Mouse (Mus musculus): ENCODE data around the gene Efcab12. TPM values are rescaled to one million over a fixed set of nuclear protein-coding genes. Genes with fewer than 3 reads are reported as not detected.

Efcab12 gene
- polyA plus RNA-seq, 1 experiment from 2014 or later = 2.1 TPM

DNA sequence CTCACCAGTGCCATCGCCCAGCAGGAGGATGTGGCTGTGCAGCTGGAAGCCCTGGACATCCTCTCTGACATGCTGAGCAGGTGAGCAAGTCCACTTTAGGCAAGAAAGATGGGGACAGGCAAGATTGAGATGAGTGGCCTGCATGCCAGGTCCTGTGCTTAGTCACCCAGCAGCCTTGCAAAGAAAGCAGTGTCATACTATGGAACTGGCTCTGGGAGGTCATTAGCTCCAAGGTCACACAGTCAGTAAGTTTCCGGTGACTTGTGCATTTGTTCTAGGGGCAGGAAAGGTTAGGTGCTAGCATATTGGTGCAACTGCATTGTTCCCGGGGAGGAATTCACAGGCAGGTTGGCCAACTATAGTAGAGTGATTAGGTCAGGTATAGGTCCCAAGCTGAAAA lies 55.4 kb downstream of the Efcab12 start:
- Histone ChIP-seq H3K4me1 (ENCODE audit: control insufficient read depth, insufficient read depth, low read length) (no peaks in the 10 kb centered on the region), H3K9ac (ENCODE audit: low read depth, low read length) (no peak overlapping the region), H3K27ac (ENCODE audit: low read depth, low read length) (no peak overlapping the region), H3K27me3 (ENCODE audit: control insufficient read depth, insufficient read depth, low read length) (no peaks in the 10 kb centered on the region), H3K36me3 (ENCODE audit: control insufficient read depth, insufficient read depth, low read length) (peaks cover 87% of the 10 kb centered on the region), H3K9me3 (ENCODE audit: control insufficient read depth, low read length) (no peaks in the 10 kb centered on the region), H3K4me3 (ENCODE audit: low read length) (no peak overlapping the region), H3K4me2 (replicated peaks; ENCODE audit: low read depth, low read length) (no peak overlapping the region)
- no peak for ATAC-seq (ENCODE audit: low FRiP score, low TSS enrichment)
- WGBS = 92% methylated on average over 3 of the region's 3 CpGs

DNA sequence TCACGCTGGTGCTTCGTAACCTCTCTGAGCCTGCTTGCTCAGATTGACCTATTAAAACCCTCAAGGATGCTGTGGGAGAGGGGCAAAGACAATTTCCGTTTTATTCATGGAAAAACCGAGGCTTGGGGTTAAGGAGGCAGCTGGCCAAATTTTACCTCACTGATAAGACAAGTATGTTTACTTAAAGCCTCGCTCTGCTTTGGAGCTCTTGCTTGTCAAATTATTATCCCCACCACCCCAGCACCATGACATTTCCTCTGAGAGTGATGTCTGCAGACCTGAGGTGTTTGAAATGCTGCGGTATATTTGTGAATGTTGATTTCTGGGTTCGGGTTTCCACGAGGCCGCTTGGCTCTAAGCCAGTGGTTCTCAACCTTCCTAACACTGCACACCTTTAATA lies 61.8 kb downstream of the Efcab12 start:
- H3K27ac ChIP-seq (ENCODE audit: low read depth, low read length) = no peak overlapping the region
- H3K4me1 ChIP-seq (ENCODE audit: control insufficient read depth, insufficient read depth, low read length) = peaks cover 20% of the 10 kb centered on the region
- 43% methylated on average over 9 of the region's 9 CpGs for WGBS
- H3K4me2 ChIP-seq (replicated peaks; ENCODE audit: low read depth, low read length) = peak overlapping the region; percentile 65
- H3K4me3 ChIP-seq (ENCODE audit: low read length) = peak overlapping the region; percentile 78; the same call in 1 of the 2 replicates
- H3K9me3 ChIP-seq (ENCODE audit: control insufficient read depth, low read length) = no peaks in the 10 kb centered on the region
- H3K36me3 ChIP-seq (ENCODE audit: control insufficient read depth, insufficient read depth, low read length) = peaks cover 24% of the 10 kb centered on the region
- no peak for ATAC-seq (ENCODE audit: low FRiP score, low TSS enrichment)
- H3K9ac ChIP-seq (ENCODE audit: low read depth, low read length) = peak overlapping the region; percentile 77; the same call in 1 of the 2 replicates
- H3K27me3 ChIP-seq (ENCODE audit: control insufficient read depth, insufficient read depth, low read length) = no peaks in the 10 kb centered on the region

DNA sequence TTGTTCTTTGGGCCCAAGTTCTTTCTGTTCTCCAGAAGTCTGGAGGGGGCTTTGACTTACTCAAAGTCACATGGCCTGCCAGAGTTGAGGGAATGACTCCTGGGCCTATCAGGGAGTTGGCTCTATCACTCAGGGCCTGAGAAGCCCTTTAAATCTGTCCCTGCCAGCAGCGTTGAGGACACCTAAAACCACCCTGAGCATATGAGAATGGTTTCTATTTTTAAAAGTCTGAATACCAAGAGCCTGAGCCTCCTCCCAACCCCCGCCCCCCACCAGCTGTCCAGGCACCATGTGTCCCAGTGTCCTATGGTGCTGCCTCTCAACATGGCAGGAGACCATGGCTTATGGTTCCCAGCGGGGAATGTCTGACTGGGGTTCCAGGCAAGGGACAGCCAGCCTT lies 62.4 kb downstream of the Efcab12 start:
- ATAC-seq (ENCODE audit: low FRiP score, low TSS enrichment) = no peak
- H3K27ac ChIP-seq (ENCODE audit: low read depth, low read length) = peak overlapping the region; percentile 24; the same call in 1 of the 2 replicates

DNA sequence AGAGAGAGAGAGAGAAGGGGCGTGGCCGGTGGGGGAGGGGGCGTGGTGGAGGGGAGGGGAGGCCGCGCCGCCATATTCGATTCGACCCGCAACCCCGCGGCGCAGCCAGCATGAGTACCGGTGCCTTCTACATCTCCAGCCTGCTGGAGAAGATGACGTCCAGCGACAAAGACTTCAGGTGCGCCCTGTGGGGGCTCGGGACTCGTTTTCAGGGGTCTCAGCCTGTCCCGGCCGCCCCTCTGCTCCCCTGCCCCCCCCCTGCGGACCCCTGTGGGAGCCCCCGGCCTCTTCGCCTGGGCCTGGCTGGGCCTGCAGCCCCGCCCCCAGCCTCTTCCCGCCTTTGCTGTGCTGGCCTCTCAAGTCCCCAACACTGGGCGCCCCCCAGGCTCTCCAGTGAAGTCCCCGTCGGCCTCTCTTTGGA lies 63.7 kb downstream of the Efcab12 start, which contains the start of gene Cand2:
Gene Cand2, plus strand, starts transcription at position 38 of the 421 bp plus-strand sequence.
- H3K9me3 ChIP-seq (ENCODE audit: control insufficient read depth, low read length) = no peaks in the 10 kb centered on the region
- H3K27me3 ChIP-seq (ENCODE audit: control insufficient read depth, insufficient read depth, low read length) = no peaks in the 10 kb centered on the region
- WGBS = 3% methylated on average over 11 of the region's 28 CpGs
- peak; percentile 87 for ATAC-seq (ENCODE audit: low FRiP score, low TSS enrichment)
- H3K4me2 ChIP-seq (replicated peaks; ENCODE audit: low read depth, low read length) = peak within 1 kb of the TSS; percentile 65
- peak within 1 kb of the TSS; percentile 78 for H3K4me3 ChIP-seq (ENCODE audit: low read length)
- H3K27ac ChIP-seq (ENCODE audit: low read depth, low read length) = peak within 1 kb of the TSS; percentile 65; the same call in 1 of the 2 replicates
- peaks cover 20% of the 10 kb centered on the region for H3K4me1 ChIP-seq (ENCODE audit: control insufficient read depth, insufficient read depth, low read length)
- peaks cover 10% of the 10 kb centered on the region; the same call in 1 of the 2 replicates for H3K36me3 ChIP-seq (ENCODE audit: control insufficient read depth, insufficient read depth, low read length)
- peak within 1 kb of the TSS; percentile 77 for H3K9ac ChIP-seq (ENCODE audit: low read depth, low read length)

More for the DNA sequence above, 62.4 kb downstream of the Efcab12 start:
- peaks cover 20% of the 10 kb centered on the region for H3K4me1 ChIP-seq (ENCODE audit: control insufficient read depth, insufficient read depth, low read length)
- no peaks in the 10 kb centered on the region for H3K27me3 ChIP-seq (ENCODE audit: control insufficient read depth, insufficient read depth, low read length)
- peak overlapping the region; percentile 77 for H3K9ac ChIP-seq (ENCODE audit: low read depth, low read length)
- peak overlapping the region; percentile 78 for H3K4me3 ChIP-seq (ENCODE audit: low read length)
- WGBS = 40% methylated on average over 3 of the region's 3 CpGs
- H3K9me3 ChIP-seq (ENCODE audit: control insufficient read depth, low read length) = no peaks in the 10 kb centered on the region
- H3K4me2 ChIP-seq (replicated peaks; ENCODE audit: low read depth, low read length) = peak overlapping the region; percentile 65
- H3K36me3 ChIP-seq (ENCODE audit: control insufficient read depth, insufficient read depth, low read length) = peaks cover 19% of the 10 kb centered on the region

DNA sequence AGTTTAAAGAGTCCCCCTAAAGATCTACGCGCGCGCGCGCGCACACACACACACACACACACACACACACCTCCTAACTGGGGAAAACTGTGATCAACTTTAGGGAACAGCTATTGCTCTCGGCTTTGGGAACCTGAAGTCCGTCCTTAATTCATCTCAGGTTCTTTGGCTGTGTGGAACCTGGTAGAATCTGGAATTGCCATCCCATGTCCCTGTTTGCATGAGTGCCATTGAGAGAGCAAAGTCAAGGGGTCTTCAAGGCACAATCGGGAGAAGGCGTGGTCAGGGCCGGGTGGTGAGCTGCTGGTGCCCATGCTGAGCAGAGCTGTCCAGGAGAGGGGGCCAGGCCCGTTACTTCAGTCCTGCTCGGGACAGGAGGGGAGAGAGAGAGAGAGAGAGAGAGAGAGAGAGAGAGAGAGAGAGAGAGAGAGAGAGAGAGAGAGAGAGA lies 64.2 kb downstream of the Efcab12 start:
- 2% methylated on average over 14 of the region's 14 CpGs for WGBS
- Histone ChIP-seq H3K4me3 (ENCODE audit: low read length) (peak overlapping the region; percentile 78), H3K9me3 (ENCODE audit: control insufficient read depth, low read length) (no peaks in the 10 kb centered on the region), H3K4me1 (ENCODE audit: control insufficient read depth, insufficient read depth, low read length) (peaks cover 20% of the 10 kb centered on the region), H3K36me3 (ENCODE audit: control insufficient read depth, insufficient read depth, low read length) (peaks cover 7% of the 10 kb centered on the region; the same call in 1 of the 2 replicates), H3K4me2 (replicated peaks; ENCODE audit: low read depth, low read length) (peak overlapping the region; percentile 60), H3K9ac (ENCODE audit: low read depth, low read length) (peak overlapping the region; percentile 40), H3K27ac (ENCODE audit: low read depth, low read length) (peak overlapping the region; percentile 47; the same call in 1 of the 2 replicates), H3K27me3 (ENCODE audit: control insufficient read depth, insufficient read depth, low read length) (no peaks in the 10 kb centered on the region)
- peak; percentile 91 for ATAC-seq (ENCODE audit: low FRiP score, low TSS enrichment)

DNA sequence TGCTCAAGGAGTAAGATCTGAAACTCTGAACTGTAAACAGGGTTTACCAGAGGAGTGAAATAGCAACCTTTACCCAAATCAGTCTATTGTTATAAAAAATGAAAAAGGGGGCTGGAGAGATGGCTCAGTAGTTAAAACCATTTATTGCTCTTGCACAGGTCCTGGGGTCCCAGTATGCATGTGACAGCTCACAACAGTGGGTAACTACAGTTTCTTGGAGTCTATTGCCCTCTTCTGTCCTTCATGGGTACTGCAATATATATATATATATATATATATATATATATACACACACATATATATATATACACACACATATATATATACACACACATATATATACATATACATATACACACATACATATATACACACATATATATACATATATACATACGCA lies 65.6 kb downstream of the Efcab12 start:
- Histone ChIP-seq H3K9ac (ENCODE audit: low read depth, low read length) (no peak overlapping the region), H3K36me3 (ENCODE audit: control insufficient read depth, insufficient read depth, low read length) (no peaks in the 10 kb centered on the region), H3K4me1 (ENCODE audit: control insufficient read depth, insufficient read depth, low read length) (peaks cover 20% of the 10 kb centered on the region), H3K4me2 (replicated peaks; ENCODE audit: low read depth, low read length) (no peak overlapping the region), H3K9me3 (ENCODE audit: control insufficient read depth, low read length) (no peaks in the 10 kb centered on the region), H3K4me3 (ENCODE audit: low read length) (no peak overlapping the region), H3K27ac (ENCODE audit: low read depth, low read length) (no peak overlapping the region), H3K27me3 (ENCODE audit: control insufficient read depth, insufficient read depth, low read length) (no peaks in the 10 kb centered on the region)
- WGBS = 82% methylated on average over 1 of the region's 1 CpGs
- ATAC-seq (ENCODE audit: low FRiP score, low TSS enrichment) = no peak

DNA sequence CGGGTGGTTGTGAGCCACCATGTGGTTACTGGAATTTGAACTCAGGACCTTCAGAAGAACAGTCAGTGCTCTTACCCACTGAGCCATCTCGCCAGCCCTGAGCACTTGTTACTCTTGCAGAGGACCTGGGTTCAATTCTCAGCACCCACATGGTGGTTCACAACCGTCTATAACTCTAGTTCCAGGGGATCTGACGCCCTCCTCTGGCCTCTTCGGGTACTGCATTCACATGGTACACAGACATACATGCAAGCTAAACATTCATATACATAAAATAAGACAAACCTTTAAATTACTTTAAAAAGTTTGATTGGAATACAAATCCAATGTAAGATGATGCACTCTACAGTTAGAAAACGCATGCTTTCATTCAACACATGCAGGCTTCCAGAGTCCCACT lies 66.0 kb downstream of the Efcab12 start:
- Histone ChIP-seq H3K4me1 (ENCODE audit: control insufficient read depth, insufficient read depth, low read length) (peaks cover 20% of the 10 kb centered on the region), H3K9me3 (ENCODE audit: control insufficient read depth, low read length) (no peaks in the 10 kb centered on the region), H3K36me3 (ENCODE audit: control insufficient read depth, insufficient read depth, low read length) (no peaks in the 10 kb centered on the region), H3K4me3 (ENCODE audit: low read length) (no peak overlapping the region), H3K27ac (ENCODE audit: low read depth, low read length) (no peak overlapping the region), H3K9ac (ENCODE audit: low read depth, low read length) (no peak overlapping the region), H3K27me3 (ENCODE audit: control insufficient read depth, insufficient read depth, low read length) (no peaks in the 10 kb centered on the region), H3K4me2 (replicated peaks; ENCODE audit: low read depth, low read length) (no peak overlapping the region)
- WGBS = 83% methylated on average over 6 of the region's 6 CpGs
- ATAC-seq (ENCODE audit: low FRiP score, low TSS enrichment) = no peak

DNA sequence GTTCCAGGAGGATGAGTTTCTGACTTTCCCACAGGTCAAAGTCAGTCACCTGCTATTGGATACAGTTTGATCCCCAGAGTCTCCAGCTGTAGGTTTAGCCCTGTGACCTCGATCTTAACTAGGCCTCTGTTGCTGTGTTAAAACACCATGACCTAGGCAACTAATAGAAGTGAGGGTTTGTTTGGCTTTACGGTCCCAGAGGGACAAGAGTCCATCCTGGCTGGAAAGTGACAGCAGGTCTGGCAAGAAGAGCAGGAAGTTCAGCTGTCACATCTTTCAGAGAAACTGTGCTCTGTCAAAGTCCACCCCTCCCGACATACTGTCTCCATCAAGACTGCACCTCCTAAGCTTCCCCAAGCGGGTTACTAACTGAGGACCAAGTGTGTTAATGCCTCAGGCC lies 67.4 kb downstream of the Efcab12 start:
- WGBS = 59% methylated on average over 4 of the region's 4 CpGs
- H3K27me3 ChIP-seq (ENCODE audit: control insufficient read depth, insufficient read depth, low read length) = no peaks in the 10 kb centered on the region
- H3K27ac ChIP-seq (ENCODE audit: low read depth, low read length) = no peak overlapping the region
- no peak for ATAC-seq (ENCODE audit: low FRiP score, low TSS enrichment)
- no peak overlapping the region for H3K4me3 ChIP-seq (ENCODE audit: low read length)
- H3K36me3 ChIP-seq (ENCODE audit: control insufficient read depth, insufficient read depth, low read length) = no peaks in the 10 kb centered on the region
- no peak overlapping the region for H3K9ac ChIP-seq (ENCODE audit: low read depth, low read length)
- no peaks in the 10 kb centered on the region for H3K9me3 ChIP-seq (ENCODE audit: control insufficient read depth, low read length)
- no peak overlapping the region for H3K4me2 ChIP-seq (replicated peaks; ENCODE audit: low read depth, low read length)
- peaks cover 9% of the 10 kb centered on the region for H3K4me1 ChIP-seq (ENCODE audit: control insufficient read depth, insufficient read depth, low read length)

DNA sequence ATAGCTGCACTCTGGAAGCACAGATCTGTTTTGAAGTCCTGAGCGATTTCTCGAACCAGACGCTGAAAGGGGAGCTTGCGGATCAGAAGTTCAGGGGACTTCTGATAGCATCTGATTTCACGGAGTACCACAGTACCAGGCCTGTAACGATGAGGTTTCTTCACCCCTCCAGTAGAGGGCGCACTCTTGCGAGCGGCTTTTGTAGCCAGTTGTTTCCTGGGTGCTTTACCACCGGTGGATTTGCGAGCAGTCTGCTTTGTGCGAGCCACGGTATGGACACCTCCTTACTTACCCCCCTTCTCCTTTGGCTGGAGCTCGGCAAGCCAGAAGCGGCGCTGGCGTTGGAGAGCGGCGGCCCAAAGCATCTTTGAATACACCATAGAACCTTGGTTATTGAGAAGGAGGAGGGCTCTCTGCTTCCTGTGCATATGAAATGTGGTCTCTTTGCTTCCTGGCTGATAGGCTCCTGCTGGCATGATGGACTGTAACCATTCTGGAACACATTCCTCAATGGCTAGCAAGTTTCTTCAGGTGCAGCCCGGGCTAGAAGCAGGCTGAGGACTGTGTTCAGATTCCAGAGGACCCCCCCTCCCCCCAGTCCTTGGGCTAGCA lies 68.0 kb downstream of the Efcab12 start:
- WGBS = 87% methylated on average over 19 of the region's 20 CpGs
- Histone ChIP-seq H3K9ac (ENCODE audit: low read depth, low read length) (no peak overlapping the region), H3K9me3 (ENCODE audit: control insufficient read depth, low read length) (no peaks in the 10 kb centered on the region), H3K4me3 (ENCODE audit: low read length) (no peak overlapping the region), H3K27ac (ENCODE audit: low read depth, low read length) (no peak overlapping the region), H3K27me3 (ENCODE audit: control insufficient read depth, insufficient read depth, low read length) (no peaks in the 10 kb centered on the region), H3K36me3 (ENCODE audit: control insufficient read depth, insufficient read depth, low read length) (no peaks in the 10 kb centered on the region), H3K4me2 (replicated peaks; ENCODE audit: low read depth, low read length) (no peak overlapping the region), H3K4me1 (ENCODE audit: control insufficient read depth, insufficient read depth, low read length) (peaks cover 4% of the 10 kb centered on the region; the same call in 1 of the 2 replicates)
- ATAC-seq (ENCODE audit: low FRiP score, low TSS enrichment) = no peak
